Mouse (Mus musculus) liver, embryonic 14.5 days (tissue): ENCODE results near the gene Bcr. TPM values are rescaled to one million over a fixed set of nuclear protein-coding genes. Genes with fewer than 3 reads are reported as not detected.

ENCODE experiments used
- ATAC-seq: fragments of 200-750 bp; cut with Nextera tagmentation; 2 replicates; pipeline ENCODE4 v1.8.0; 2017; ENCODE audit warnings: moderate number of reproducible peaks, mild to moderate bottlenecking, moderate library complexity; ENCODE audit not compliant: insufficient read depth
- DNase-seq, 3 experiments: peaks; one replicate each; pipeline ENCODE4 v3.0.0-alpha.2; 2012 to 2013; ENCODE audit warnings: low read depth in 3 of 3, low spot score in 3 of 3
- H3K27ac ChIP-seq: fragments of 300-500 bp; sonication (generic); 2 replicates; pipeline ENCODE4 v1.5.1; 2014; ENCODE audit warnings: moderate library complexity, mild to moderate bottlenecking, control low read depth, inconsistent platforms
- H3K27me3 ChIP-seq: fragments of 300-500 bp; sonication (generic); 2 replicates; pipeline ENCODE4 v1.6.1; 2014; ENCODE audit warnings: mild to moderate bottlenecking, low read length, moderate library complexity; ENCODE audit not compliant: control insufficient read depth, insufficient read depth
- H3K36me3 ChIP-seq: fragments of 300-500 bp; sonication (generic); replicated peaks from 2 replicates; pipeline ENCODE4 v1.6.1; 2014; ENCODE audit warnings: low read depth; ENCODE audit not compliant: control insufficient read depth, insufficient read depth
- H3K4me1 ChIP-seq, 2 experiments: fragments of 200-500 bp in 1 of 2; fragments of 300-500 bp in 1 of 2; sonication (generic) in 1 of 2; replicated peaks; 2 replicates each; pipeline ENCODE4 v1.6.1; 2012 to 2014; ENCODE audit warnings: antibody characterized with exemption in 1 of 2, inconsistent platforms in 1 of 2, low read length in 1 of 2; ENCODE audit not compliant: control insufficient read depth in 2 of 2, insufficient read depth in 2 of 2
- H3K4me2 ChIP-seq: fragments of 300-500 bp; sonication (generic); 2 replicates; pipeline ENCODE4 v1.6.1; 2014; ENCODE audit warnings: low read depth, mild to moderate bottlenecking, control low read depth, moderate library complexity
- H3K4me3 ChIP-seq, 2 experiments: fragments of 200-500 bp in 1 of 2; fragments of 300-500 bp in 1 of 2; sonication (generic) in 1 of 2; 2 replicates each; pipeline ENCODE4 v1.5.1; 2012 to 2014; ENCODE audit warnings: low read depth in 2 of 2, low read length in 2 of 2, mild to moderate bottlenecking in 2 of 2, control low read depth in 1 of 2, inconsistent platforms in 1 of 2, moderate library complexity in 1 of 2; ENCODE audit not compliant: insufficient read depth in 1 of 2
- H3K9ac ChIP-seq: fragments of 300-500 bp; sonication (generic); replicated peaks from 2 replicates; pipeline ENCODE4 v1.6.1; 2014; ENCODE audit warnings: mild to moderate bottlenecking, control low read depth, moderate library complexity
- H3K9me3 ChIP-seq: fragments of 300-500 bp; sonication (generic); 2 replicates; pipeline ENCODE4 v1.6.1; 2016; ENCODE audit warnings: low read length, mixed read lengths; ENCODE audit not compliant: control insufficient read depth
- CTCF ChIP-seq: IDR thresholded peaks from 2 replicates; pipeline ENCODE4 v1.5.1; 2016; ENCODE audit warnings: antibody characterized with exemption, low read depth, control low read depth
- EP300 ChIP-seq: IDR thresholded peaks from 2 replicates; pipeline ENCODE4 v1.6.1; 2016; ENCODE audit warnings: antibody characterized with exemption, low read depth
- WGBS: fragments of 180-500 bp; shearing (Covaris S2); extraction: QIAGEN DNeasy Blood & Tissue Kit; methylation state at CpG from one replicate; pipeline ENCODE4 v1.1.7; 2014; ENCODE audit not compliant: insufficient replicate concordance; 5-methylcytosine and 5-hydroxymethylcytosine counted together
- polyA plus RNA-seq, 2 experiments: library from polyadenylated mRNA; depleted of rRNA in 1 of 2; stranded (reverse) in 1 of 2; unstranded in 1 of 2; fragments of >200 nt; fragmentation: Nextera tagmentation in 1 of 2; extraction: Ambion mirVana in 1 of 2; gene quantifications; 2 replicates each; pipeline versions ENCODE4 v1.2.1 to v1.2.3; 2012 to 2014

Gene Bcr
- polyA plus RNA-seq, 2 experiments, result 0.85 to 3.5 TPM

DNA sequence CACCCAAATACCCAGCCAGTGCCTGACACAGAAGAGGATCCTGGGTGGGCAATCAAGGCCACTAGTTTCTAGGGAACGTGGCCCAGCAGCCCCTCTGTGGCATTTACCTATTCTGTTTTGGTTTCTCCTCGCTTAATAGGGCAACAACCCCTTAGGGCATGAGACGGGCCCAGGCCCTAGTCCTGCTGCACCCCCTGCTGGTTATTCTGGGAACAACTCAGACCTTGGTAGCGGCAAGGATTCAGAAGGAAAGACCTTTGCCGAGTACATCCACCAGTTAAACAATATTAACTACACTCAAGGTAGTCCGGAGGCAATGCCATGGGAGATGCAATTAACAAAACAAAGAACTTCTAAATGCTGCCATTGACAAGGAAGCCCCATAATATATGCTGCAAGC lies 39.3 kb upstream of the Bcr start:
- ATAC-seq (no peak), DNase-seq (peak in 1 of 3 experiments; percentile 23)
- Histone ChIP-seq H3K36me3 (no peaks in the 10 kb centered on the region), H3K9ac (no peak overlapping the region), H3K27ac (no peak overlapping the region), H3K9me3 (no peaks in the 10 kb centered on the region), H3K4me1 (no peaks in the 10 kb centered on the region), H3K4me2 (no peak overlapping the region), H3K27me3 (no peaks in the 10 kb centered on the region), H3K4me3 (no peak overlapping the region)
- WGBS, result 8% methylated on average over 6 of the region's 6 CpGs
- TF ChIP-seq EP300 (no peak), CTCF (peak; percentile 85)

DNA sequence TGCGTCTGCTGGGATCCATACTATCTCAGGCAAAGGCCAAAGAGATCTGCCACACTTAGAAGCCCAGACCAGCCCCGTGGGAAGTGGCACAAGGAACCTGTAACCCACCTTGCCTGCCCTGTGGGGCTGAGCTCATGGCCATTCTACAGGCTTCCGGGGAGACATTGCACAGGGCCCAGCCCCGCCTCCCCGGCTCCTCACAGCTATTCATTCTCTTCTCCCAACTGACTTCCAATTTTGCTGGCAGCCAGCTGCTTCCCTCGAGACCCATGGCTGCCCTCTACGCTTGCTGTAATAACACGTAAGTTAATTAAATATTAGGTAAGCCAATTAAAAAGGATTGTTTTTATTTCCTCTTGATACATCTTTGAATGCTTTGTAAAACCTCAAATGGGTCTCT lies 33.9 kb upstream of the Bcr start:
- no peak overlapping the region for H3K27ac ChIP-seq
- ATAC-seq, result no peak
- 66% methylated on average over 8 of the region's 8 CpGs for WGBS
- no peak overlapping the region for H3K9ac ChIP-seq
- H3K4me3 ChIP-seq, result no peak overlapping the region
- H3K4me1 ChIP-seq, result peaks cover 0 to 15% of the 10 kb centered on the region in 2 experiments; a peak in 2 of 4 replicates
- no peaks in the 10 kb centered on the region for H3K36me3 ChIP-seq
- TF ChIP-seq CTCF, result no peak
- no peak for TF ChIP-seq EP300
- no peak for DNase-seq
- H3K27me3 ChIP-seq, result no peaks in the 10 kb centered on the region
- H3K4me2 ChIP-seq, result no peak overlapping the region
- no peaks in the 10 kb centered on the region for H3K9me3 ChIP-seq

DNA sequence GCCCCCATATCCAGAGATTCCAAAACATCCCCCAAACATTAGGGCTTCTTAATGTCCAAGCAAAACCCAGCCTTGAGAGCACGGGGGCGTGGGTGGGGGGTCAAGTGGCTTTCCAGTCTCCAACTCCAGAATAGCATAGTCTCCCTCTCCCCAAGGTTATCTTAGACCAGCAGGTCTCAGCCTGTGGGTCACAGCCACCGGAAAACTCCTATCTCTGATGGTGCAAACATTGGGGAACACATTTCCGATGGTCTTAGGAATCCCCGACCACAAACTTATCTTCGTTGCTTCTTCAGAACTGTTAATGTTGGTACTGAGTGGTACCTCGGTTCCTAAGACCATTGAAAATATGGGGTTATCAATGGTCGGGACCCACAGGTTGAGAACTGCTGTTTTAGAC lies 31.6 kb upstream of the Bcr start:
- 20% methylated on average over 8 of the region's 8 CpGs for WGBS
- no peak for DNase-seq

DNA sequence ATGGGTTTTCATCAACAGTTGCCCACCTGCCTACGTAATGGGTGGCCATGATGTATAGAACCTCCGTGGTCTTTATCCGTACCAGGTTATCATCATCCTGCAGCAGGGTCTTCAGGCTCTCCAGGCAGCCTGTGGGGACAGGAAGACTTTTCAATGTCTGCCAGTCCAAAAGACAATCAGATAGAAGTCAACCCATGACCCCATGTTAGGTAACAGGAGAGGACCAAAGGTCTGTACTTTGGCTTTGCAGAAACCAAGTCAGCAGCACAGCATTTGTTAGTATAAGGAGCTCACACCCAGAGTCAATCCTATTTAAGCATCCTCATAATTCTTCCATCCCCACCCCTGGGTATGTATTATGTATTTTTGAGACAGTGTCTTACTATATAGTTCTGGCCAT lies 30.7 kb upstream of the Bcr start:
- Histone ChIP-seq H3K36me3 (no peaks in the 10 kb centered on the region), H3K4me3 (no peak overlapping the region), H3K9ac (no peak overlapping the region), H3K9me3 (no peaks in the 10 kb centered on the region), H3K4me1 (peaks cover 0 to 15% of the 10 kb centered on the region in 2 experiments; a peak in 2 of 4 replicates), H3K27ac (no peak overlapping the region), H3K4me2 (no peak overlapping the region), H3K27me3 (no peaks in the 10 kb centered on the region)
- ATAC-seq (no peak), DNase-seq (no peak)
- TF ChIP-seq CTCF, result no peak
- TF ChIP-seq EP300, result no peak
- 43% methylated on average over 3 of the region's 3 CpGs for WGBS

More for the DNA sequence above, 31.6 kb upstream of the Bcr start:
- no peaks in the 10 kb centered on the region for H3K9me3 ChIP-seq
- H3K36me3 ChIP-seq, result no peaks in the 10 kb centered on the region
- H3K4me2 ChIP-seq, result no peak overlapping the region
- H3K4me1 ChIP-seq, result peaks cover 0 to 15% of the 10 kb centered on the region in 2 experiments; a peak in 2 of 4 replicates
- H3K4me3 ChIP-seq, result no peak overlapping the region
- peak; percentile 23; the same call in 1 of the 2 replicates for ATAC-seq
- H3K27me3 ChIP-seq, result no peaks in the 10 kb centered on the region
- TF ChIP-seq EP300 (peak; percentile 15; the same call in 1 of the 2 replicates), CTCF (no peak)
- no peak overlapping the region for H3K27ac ChIP-seq
- no peak overlapping the region for H3K9ac ChIP-seq

DNA sequence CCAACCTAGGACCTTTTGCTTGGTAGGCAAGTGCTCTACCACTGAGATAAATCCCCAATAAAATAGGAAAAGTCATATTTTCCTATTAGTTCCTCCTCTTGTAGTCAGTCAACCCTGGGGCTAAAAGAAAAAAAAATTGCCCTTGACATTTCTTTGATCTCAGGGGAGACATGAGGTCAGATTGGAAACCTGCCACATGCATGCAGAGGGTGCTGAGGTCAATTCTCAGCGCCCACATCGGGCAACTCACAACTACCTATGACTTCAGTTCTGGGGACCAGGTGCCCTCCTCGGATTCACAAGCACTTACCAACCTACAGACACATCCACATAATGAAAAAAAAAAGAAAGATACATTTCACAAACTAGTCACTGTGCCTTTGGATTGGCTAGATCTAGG lies 30.2 kb upstream of the Bcr start:
- 49% methylated on average over 3 of the region's 3 CpGs for WGBS
- H3K9ac ChIP-seq, result no peak overlapping the region
- no peak for DNase-seq

More for the DNA sequence above, 30.2 kb upstream of the Bcr start:
- Histone ChIP-seq H3K4me2 (no peak overlapping the region), H3K27ac (no peak overlapping the region), H3K27me3 (no peaks in the 10 kb centered on the region), H3K4me1 (peaks cover 0 to 17% of the 10 kb centered on the region in 2 experiments; a peak in 2 of 4 replicates), H3K36me3 (no peaks in the 10 kb centered on the region), H3K9me3 (no peaks in the 10 kb centered on the region), H3K4me3 (no peak overlapping the region)
- no peak for ATAC-seq
- no peak for TF ChIP-seq EP300
- TF ChIP-seq CTCF, result no peak
